Mouse (Mus musculus) CH12.LX (cell line): ENCODE measurements around the gene Olfr775.

Source experiments
- CTCF ChIP-seq, 2 experiments: IDR thresholded peaks in 1 of 2; conservative IDR thresholded peaks in 1 of 2; 2 replicates each; pipeline ENCODE4 v1.5.1; 2011 to 2012; ENCODE audit warnings: low read depth in 2 of 2, low read length in 2 of 2, improper control_type of control experiment in 1 of 2, inconsistent platforms in 1 of 2, mild to moderate bottlenecking in 1 of 2, moderate library complexity in 1 of 2
- ETS1 ChIP-seq: conservative IDR thresholded peaks from 2 replicates; pipeline ENCODE4 v1.6.1; 2012; ENCODE audit warnings: low read depth, mild to moderate bottlenecking, inconsistent platforms, low read length, improper control_type of control experiment, moderate library complexity
- POLR2A ChIP-seq: IDR thresholded peaks from 2 replicates; pipeline ENCODE4 v1.6.1; 2011; ENCODE audit warnings: low read depth, mild to moderate bottlenecking, improper control_type of control experiment, low read length

- TF ChIP-seq ETS1 (no peak), POLR2A (no peak), CTCF (conservative IDR thresholded peaks at IDR 0.05 in 1 of 2, IDR thresholded peaks at IDR 0.05 in 1 of 2; ENCODE audit: low read depth in 2 of 2, low read length in 2 of 2) (no peak)
Observed at GRCm38 (mm10) chr10:129271081-129271535, 22.9 kb downstream of the Olfr775 start, which contains the start of gene Olfr777.
